Mouse (Mus musculus): ENCODE data around the gene F10.

Gene F10

DNA sequence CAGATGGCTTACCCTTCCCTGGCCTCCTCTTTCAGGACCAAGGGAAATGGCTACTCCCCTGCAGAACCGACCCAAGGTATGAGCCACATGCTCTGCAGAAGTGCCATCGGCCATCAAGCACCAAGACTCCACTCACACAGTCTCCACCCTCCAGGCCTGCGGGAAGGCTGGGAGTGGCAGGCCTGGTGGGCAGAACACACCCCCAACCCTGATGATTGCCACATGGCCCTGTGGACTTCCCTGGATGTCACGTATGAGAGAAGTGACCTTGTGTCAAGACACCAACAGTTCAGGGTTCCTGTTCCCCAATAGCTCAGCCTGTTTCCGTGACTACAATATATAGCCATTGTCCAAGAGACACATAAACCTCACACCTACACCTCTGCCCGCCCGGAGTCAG lies at the start of gene F10:
TSS of gene F10 (plus strand) at position 294 of the 400 bp plus-strand sequence.
- DNase-seq = peak; percentile 62 to 74

DNA sequence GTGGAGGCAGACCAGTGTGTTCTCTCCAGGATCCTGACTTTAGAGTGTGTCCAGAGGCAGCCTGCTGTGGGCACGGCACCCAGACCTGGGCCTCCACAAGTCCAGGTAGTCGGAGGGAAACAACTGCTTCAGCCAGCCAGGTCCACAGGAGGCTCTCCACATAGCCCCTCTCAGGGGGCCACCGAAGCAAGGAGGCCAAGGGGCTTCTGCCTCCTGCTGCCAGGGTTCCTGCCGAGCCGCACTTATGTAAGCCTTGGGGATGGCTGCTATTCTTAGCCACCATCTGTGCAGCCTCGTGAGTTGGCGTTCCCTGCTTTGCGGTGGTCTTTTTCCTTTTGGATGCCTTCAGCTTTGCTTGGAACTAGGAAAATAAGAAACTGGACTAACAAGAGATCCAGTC lies 49.5 kb upstream of the F10 start:
- no peak for DNase-seq

DNA sequence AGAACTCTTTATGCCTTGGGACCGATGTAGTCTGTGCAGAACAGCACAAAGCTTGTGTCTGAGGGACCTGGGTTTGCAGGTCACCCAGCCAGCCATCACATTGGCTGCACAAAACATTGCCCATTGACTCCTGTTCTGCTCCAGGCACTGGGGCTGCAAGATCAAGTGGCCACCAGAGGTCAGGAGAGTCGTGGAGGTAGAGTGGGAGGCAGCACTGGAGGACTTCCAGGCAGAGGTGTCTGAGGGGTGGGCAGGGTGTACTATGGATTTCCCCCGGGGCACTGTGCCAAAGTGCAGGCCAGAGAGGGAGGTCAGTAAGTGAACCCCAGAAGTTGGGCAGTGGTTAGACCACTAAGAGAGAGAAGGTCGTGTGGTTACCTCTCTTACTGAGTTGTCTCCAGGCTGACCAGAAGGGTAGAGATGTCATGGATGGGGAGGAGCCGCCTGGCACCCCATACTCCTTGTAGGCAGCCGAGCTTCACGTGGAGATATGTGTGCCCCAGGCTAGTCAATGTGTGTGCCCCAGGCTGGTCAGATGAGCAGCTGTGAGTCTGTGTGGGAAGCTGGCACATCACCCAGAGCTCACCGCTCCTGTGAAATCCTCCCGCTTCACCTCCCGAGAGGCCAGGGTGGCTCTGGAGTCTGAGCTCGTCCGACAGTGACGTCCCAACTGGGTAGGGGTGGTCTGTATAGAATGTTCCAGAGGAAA lies 48.2 kb upstream of the F10 start:
- DNase-seq = no peak

DNA sequence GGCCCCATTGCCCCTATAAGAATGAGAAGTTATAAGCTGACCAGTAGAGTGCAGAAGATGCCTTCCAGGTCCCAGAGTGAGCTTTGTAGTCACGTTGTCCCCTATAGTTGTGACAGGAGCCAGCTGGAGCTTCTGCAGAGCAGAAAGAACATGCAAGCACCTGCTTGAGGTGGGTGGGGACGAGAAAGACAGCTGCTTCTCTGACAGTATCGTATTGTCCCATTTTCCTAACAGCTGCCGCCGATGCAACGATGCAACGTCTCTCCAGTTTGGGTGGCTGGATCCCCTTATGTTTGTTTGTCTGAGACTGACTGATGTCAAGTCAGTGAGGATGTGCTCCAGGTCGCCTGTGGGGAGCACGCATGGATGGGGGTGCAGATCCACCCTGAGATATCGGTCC lies 45.7 kb upstream of the F10 start:
- no peak for DNase-seq

DNA sequence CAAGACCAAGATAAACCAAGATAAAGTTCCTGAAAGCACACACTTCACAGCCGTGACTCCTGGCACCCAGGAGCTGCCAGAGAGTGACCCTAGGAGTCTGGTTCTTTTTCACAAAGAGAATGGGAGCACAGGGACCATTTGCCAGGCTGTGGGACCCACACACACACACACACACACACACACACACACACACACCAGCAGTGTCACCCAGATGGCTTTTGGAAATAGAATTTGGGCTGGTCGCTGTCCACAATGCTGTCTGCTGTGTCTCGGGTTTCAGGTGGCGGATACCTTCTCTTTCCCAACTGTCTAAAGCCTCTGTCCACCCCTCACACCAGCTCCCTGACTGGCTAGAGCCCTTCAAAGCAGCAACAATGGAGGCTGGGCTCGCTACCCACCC lies 42.6 kb upstream of the F10 start:
- no peak for DNase-seq

DNA sequence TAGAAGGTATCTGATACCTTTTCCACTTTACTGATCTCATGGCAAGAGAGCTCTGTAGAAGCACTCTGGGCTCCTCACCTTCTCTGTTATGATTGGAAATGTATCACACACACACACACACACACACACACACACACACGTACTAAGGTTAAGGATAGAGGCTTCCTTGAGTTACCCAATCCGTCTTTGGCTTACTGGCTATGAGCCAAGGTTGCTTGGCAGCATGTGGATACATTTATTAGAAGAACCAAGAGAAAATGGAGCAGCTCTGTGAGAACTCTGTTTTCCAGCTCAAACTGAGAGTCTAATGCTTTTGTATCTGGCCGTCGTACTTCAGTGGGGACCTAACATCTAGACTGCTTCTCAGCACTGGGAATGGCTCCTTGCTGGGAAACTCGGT lies 41.6 kb upstream of the F10 start:
- peak in 1 of 2 experiments; percentile 53 for DNase-seq

DNA sequence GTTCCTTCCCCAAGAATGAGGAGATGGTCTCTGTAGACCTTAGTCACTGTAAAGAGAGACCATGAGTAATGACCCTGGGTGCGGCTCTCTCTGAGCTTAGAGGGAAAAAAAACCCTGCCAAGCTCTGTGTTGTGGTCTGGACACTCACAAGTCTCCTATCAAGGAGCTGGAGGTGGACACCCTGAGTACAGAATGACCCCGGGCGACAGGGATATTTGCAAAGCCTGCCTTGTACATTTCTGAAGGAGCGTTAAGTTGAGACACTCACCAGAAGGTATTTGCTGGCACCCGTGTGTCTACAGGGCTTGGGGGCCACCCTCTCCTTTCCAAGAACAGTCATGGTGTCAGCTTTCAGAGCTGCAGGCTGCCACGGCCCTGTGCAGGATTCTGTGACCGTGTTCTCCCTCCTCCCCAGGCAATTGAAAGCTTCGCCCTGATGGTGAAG lies 40.3 kb upstream of the F10 start:
- DNase-seq = peak; percentile 22 to 69

DNA sequence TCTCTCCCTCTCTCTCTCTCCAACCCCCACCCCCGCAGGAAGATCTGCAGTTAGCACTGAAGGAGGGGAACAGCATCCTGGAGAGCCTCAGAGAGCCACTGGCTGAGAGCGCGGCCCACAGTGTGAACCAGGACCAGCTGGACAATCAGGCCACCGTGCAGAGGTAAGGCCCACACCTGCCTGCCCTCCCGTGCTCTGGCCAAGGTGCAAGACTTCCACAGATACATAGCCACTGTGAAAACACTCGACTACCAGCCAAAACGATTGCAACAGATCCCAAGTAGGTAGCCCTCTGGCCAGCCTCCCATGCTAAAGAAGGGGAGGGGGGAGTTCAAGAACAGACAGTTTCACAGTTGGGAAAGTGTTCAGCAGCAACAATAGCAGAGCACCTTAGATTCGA lies 38.8 kb upstream of the F10 start:
- DNase-seq = no peak

DNA sequence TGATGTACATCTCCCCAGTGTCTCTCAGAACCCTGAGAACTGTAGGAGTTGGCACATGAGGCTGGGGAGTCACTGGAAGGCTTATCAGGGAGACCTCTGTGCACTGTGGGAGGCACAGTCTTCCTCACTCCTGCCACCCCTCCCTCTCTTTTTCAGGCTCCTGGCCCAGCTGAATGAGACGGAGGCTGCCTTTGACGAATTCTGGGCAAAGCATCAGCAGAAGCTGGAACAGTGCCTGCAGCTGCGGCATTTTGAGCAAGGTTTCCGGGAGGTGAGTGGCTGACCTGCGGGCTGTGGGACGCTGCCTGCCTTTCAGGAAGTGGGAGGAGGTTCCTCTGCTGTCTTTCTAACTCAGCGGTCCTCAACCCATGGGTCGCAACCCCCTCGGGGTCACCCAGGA lies 37.3 kb upstream of the F10 start:
- DNase-seq = no peak

DNA sequence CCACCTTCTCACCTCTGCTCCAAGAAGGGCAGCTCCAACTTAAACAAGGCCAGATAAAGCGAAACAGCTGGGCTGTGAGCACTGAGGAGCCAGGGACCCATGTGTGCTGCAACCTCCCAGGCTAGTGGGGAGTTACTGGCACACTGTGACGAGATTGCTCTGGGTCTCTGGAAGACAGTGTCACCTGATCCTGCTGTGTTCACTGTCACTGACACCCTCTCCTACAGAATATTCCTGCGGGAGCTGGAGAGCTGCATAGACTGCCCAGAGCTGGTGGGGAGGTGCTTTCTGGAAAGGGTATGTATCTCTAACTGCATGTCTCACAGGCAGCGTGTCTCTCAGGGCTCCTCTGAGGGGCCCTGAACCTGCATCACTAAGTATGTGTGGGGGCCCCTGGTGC lies 29.6 kb upstream of the F10 start:
- no peak for DNase-seq

DNA sequence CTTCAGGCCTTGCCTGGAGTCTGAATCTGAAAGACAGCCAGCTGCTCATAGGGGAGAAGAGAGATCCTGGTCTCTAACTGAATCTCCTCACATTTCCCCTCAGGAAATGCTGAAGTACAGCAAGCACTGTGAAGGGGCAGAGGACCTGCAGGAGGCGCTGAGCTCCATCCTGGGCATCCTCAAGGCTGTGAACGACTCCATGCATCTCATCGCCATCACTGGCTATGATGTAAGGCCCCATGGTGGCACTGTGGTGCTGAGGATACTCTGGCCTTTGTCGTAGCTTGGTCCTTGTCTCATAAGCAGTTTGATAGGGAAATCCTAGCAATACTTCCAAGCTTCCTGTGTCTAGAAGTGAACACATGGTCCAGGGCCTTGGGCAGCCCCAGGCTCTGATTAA lies 26.8 kb upstream of the F10 start:
- DNase-seq = peak in 1 of 2 experiments; percentile 46

DNA sequence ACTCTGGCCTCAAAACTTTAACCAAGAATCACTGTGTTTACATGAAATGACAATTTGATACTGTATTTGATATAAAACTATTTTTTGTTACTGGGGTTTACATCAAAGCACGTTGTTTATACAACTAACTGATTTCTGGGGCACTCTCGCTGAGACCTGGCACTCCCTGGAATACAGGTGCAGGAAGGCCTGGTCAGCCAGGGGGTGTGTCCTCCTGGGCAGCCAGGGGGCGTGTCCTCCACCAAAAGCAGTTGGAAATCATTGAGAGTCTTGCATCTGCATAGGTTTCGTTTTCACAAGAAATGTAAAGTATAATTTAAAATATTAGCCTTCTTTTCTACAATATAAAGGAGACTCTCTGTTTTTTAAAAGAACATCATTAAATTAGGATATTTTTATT lies 17.5 kb upstream of the F10 start:
- DNase-seq = no peak

DNA sequence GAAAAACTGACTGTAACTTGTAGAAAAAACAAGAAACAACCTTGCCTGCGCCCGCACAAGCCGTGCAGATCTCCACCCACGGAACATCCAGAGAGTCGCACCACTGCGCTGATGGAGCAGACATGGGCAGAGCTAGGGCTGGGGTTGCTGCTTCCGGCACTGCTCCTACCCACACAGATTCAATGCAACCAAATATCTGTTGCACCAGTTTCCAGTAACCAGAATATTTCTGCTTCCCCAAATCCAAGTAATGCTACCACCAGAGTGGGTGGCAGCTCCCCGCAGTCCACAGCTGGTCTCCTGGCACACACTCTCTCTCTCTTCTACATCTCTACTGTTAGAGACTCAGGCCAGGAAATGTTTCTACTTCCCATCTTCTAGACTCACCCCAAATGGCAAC lies 15.3 kb upstream of the F10 start:
- DNase-seq = peak in 1 of 2 experiments; percentile 20

DNA sequence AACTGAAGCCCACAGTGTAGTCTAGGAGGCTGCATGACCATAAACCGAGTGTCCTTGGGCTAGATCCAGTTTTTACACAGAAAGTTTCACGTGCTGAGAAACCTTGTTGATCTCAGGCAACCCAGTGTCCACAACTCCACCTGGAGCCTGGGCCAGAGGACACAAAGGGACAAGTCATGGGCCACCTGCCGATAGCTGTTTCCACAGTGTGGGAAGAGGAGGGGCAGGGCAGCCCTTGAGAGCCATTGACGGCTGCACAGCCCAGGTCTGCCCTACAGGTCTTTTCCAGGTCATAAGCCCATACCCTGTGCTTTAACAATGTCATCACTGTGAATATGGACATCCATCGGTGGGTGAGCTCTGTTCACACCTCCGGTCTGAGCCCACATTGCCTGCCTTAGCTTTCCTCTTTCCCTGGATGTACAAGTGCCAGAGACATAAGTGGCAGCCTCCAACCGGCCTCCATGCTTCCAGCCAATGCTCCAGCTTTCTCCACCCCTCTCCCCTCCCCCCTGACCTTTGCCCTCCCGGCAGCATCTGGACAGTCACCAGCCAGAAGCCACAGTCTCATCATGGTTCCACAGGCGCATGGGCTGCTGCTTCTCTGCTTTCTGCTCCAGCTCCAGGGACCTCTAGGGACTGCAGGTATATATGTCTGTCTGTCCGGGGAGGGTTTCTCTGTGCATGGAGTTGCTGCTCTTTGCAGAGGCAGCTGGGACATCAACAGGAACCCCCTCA lies 11.5 kb upstream of the F10 start, which contains the start of gene F7:
TSS of gene F7 (plus strand) at position 548 of the 738 bp plus-strand sequence.
- DNase-seq = peak; percentile 49 to 51

DNA sequence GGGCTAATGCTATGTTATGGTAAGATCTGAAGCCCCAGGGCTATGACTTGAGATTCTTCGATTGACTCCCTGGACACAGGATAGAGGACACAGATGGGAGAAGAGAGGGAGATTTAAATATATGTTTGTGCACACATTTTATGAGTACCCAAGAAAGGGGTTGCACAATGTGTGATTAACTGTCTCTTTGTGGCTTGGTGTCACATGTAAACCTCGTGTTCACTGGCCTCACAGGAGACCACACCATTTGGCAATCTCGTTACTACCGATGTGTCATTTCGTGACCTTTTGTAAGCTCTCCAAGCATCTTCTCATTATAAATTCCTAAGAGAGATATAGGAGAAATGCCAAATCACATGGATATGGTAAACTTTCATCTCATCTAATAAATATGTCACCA lies 9.5 kb upstream of the F10 start:
- DNase-seq = no peak

DNA sequence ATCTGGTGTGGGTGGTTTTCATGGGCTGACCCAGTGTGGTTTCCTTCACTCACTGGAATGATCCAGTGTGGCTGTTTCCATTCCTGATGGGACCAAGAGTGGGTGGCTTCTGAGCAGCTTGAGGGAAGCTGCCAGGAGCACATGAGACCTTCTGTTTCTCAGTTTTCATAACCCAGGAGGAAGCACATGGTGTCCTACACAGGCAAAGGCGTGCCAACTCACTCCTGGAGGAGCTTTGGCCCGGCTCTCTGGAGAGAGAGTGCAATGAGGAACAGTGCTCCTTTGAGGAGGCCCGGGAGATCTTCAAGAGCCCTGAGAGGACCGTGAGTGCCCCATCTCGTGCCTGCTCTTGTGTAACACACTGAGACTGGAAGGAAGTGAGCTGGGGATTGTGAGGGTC lies 8.6 kb upstream of the F10 start:
- peak; percentile 71 to 88 for DNase-seq

DNA sequence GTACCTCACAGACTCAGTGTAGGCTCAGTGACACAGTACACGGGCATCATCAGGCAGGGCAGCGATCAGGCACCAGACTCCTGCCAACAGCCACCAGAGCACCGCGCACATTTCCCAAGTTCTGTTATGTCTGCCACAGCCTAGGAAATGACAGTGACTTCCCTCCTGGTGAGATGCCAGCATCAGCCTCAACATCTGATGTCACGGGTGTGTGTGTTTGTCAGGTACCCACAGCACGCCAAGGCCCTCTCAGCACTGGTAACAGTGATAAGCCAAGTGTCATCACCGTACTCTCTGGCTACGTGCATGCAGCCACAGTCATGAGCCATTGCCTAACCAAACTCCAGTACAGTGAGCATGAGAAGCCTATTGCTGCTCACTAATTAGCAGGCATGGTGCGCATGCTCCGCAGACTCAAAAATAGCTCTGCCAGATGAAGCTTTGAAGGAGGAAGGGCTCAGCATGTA lies 729 bp upstream of the F10 start:
- no peak for DNase-seq

DNA sequence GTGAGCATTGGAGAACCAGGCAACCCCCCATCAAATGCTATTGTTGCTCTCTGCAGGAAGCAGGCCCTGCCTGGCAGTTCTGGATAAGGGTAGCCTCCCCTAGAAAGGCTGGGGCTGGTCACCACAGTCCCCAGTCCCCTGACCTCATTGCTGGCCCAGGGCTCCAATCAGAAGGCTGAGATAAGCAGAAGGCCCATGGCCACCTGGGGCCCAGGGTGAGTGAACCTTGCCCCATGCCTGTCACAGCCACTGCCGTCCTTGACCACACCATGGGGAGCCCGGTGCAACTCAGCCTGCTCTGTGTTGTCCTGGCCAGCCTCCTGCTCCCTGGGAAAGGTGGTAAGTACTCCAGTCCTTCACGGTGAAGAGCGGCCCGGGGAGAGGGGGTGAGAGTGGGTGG lies 461 bp downstream of the F10 start:
- no peak for DNase-seq

DNA sequence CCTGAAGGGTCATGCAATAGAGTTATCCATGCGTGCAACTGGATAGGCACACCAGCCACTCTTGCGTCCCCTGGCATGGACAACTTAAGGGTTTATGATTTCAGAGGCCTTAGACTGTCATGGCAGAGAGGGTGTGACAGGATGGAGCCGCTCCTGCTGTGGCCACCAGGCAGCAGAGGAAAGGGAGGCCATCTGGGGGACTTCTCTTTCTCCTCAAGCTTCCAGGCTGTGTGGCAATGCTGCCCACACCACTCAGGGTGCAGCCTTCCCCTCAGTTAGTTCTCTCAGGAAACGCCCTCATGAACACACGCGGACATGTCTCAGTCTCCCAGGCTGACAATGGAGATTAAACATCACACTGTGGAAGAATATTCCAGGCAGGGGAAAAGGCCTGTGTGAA lies 1.9 kb downstream of the F10 start:
- DNase-seq = peak; percentile 39

DNA sequence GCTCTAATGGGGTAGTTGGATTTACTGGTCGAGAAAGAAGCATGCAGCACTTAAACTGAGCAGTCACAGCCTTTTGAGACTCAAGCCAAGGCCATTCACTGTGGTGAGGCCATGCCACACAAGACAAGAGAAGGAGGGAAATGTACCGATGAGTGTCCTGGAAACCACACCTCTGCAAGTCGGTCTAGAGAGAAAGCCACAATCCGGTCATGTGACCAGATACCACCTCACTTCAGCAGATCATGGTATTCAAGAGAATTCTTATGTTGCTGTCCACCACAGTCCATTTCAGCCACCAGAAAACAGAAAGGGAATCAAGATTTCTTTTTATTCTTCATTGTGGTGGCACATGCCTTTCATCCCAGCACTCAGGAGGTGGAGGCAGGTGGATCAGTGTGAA lies 4.4 kb downstream of the F10 start:
- DNase-seq = no peak

DNA sequence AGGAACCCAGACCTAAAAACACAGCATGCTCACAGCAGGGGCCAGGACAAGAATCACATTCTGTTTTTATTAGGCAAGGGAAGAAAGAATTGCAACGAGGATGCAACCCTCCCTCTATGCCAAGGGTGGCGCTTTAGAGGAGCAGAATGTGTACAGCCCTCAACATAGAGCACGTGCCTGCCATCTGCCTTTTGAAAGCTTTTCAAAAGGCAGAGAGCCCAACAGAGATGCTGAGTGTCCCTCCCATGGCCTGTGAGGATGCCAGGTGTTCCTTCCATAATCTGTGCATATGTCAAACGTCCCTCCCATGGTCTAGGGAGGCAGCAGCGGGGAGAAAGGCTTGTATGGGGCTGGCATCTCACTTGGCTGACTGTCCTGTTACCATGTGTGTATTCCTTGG lies 10.5 kb downstream of the F10 start:
- no peak for DNase-seq

DNA sequence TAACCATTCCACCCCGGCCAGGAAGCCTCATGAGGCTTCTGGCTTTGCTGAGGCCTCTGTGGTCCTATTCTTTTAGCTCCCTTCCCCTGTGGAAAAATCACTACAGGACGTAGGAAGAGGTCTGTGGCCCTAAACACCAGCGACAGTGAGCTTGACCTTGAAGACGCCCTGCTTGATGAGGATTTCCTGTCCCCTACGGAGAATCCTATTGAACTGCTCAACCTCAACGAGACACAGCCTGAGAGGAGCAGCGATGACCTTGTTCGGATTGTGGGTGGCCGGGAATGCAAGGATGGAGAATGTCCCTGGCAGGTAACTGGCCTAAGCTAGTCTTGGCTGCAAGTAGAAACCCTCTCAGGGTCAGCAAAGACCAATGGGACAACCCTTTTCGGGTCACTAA lies 13.4 kb downstream of the F10 start:
- no peak for DNase-seq

DNA sequence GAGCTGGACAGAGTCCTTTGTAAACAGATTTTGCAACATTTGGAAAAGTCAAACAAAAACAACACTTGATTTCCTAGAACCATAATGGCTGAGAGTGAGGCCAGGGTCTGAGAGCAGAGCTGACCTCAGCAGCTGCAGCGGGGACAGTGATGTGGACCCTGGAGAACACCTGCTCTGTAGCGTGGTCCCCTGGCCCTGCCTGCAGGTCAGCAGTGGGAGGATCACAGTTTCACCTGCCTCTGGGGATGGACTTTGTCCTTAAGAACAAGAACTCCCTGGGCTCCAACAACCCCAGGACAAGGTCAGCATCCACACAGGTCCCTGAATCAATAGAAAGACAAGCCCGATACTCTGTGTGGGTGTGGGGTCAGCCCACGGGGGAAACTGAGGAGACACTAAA lies 20.2 kb downstream of the F10 start:
- no peak for DNase-seq

DNA sequence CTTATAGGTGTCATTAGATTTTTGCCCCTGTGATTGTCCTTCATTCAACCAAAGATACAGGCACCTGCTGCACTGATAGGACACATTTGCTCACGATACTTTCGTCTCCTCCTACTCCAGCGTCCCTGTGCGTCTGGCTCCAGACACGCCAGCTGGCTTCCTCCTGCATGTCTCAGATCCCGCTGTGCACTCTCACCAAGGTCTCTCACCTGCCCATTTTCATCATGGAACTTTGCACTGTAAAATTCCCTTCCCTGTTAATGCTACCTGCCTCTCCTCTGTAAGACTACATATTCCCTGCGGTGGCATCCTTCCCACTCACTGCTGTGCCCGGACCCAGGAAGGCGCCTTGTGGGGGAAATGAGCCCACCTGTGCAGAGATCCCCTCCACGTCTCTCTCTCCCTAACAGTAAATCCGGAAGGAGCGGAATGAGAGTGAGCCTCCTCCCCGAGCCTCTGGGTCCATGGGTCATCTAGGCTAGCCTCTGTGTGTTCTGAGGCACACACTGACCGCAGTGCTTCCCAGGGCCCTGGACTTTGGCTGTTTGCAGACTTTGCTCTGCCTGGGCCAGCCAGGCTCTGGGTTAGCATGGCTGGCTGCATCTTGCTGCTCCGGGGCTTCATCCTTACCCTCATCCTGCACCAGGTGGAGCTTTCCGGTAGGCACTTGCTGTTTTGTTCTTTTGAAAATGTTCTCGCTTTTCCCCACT lies 23.5 kb downstream of the F10 start, which contains the start of gene Proz:
TSS of gene Proz (plus strand) at position 474 of the 710 bp plus-strand sequence.
- DNase-seq = no peak

All from lung, postnatal 4 days (tissue).